Mouse (Mus musculus) embryo, embryonic 11 days (tissue): ENCODE data around the gene Slk.

ENCODE experiments used
- DNase-seq: peaks from one replicate; pipeline ENCODE4 v3.0.0-alpha.2; 2015

Gene Slk

GRCm38 (mm10) chr19:47579225-47579787 lies at the start of gene Slk:
Slk (plus strand) TSS chr19:47579678.
- peak; percentile 95 for DNase-seq

GRCm38 (mm10) chr19:47531309-47531708 lies 48.2 kb upstream of the Slk start:
- no peak for DNase-seq

- no peak for DNase-seq
Observed at GRCm38 (mm10) chr19:47532449-47532848, 47.0 kb upstream of the Slk start.

- no peak for DNase-seq
Observed at GRCm38 (mm10) chr19:47534131-47534530, 45.3 kb upstream of the Slk start.

GRCm38 (mm10) chr19:47536521-47537299 lies 42.8 kb upstream of the Slk start:
- DNase-seq = peak; percentile 100

- no peak for DNase-seq
Observed at GRCm38 (mm10) chr19:47537300-47537792, 42.1 kb upstream of the Slk start, which contains the start of gene Stn1. Stn1 (minus strand) TSS chr19:47537507.

GRCm38 (mm10) chr19:47537879-47538278 lies 41.6 kb upstream of the Slk start:
- DNase-seq = no peak

- peak; percentile 50 for DNase-seq
Observed at GRCm38 (mm10) chr19:47538801-47539200, 40.7 kb upstream of the Slk start.

- no peak for DNase-seq
Observed at GRCm38 (mm10) chr19:47542441-47542840, 37.0 kb upstream of the Slk start.

GRCm38 (mm10) chr19:47545055-47545454 lies 34.4 kb upstream of the Slk start:
- no peak for DNase-seq

- no peak for DNase-seq
Observed at GRCm38 (mm10) chr19:47545528-47545927, 34.0 kb upstream of the Slk start.

- no peak for DNase-seq
Observed at GRCm38 (mm10) chr19:47548432-47549076, 30.9 kb upstream of the Slk start.

GRCm38 (mm10) chr19:47549174-47549573 lies 30.3 kb upstream of the Slk start:
- no peak for DNase-seq

- no peak for DNase-seq
Observed at GRCm38 (mm10) chr19:47549584-47549983, 29.9 kb upstream of the Slk start.

GRCm38 (mm10) chr19:47559145-47559544 lies 20.3 kb upstream of the Slk start:
- DNase-seq = no peak

- DNase-seq = no peak
Observed at GRCm38 (mm10) chr19:47559751-47560512, 19.5 kb upstream of the Slk start.

- DNase-seq = no peak
Observed at GRCm38 (mm10) chr19:47560544-47561161, 18.8 kb upstream of the Slk start.

GRCm38 (mm10) chr19:47561996-47562441 lies 17.5 kb upstream of the Slk start:
- DNase-seq = no peak

GRCm38 (mm10) chr19:47563715-47564114 lies 15.8 kb upstream of the Slk start:
- no peak for DNase-seq

GRCm38 (mm10) chr19:47565031-47565654 lies 14.3 kb upstream of the Slk start:
- peak; percentile 36 for DNase-seq

- no peak for DNase-seq
Observed at GRCm38 (mm10) chr19:47565994-47566393, 13.5 kb upstream of the Slk start.

- DNase-seq = no peak
Observed at GRCm38 (mm10) chr19:47570042-47570441, 9.4 kb upstream of the Slk start.
